ENCODE assay signal across 8 mouse cellular contexts in the genomic region with DNA sequence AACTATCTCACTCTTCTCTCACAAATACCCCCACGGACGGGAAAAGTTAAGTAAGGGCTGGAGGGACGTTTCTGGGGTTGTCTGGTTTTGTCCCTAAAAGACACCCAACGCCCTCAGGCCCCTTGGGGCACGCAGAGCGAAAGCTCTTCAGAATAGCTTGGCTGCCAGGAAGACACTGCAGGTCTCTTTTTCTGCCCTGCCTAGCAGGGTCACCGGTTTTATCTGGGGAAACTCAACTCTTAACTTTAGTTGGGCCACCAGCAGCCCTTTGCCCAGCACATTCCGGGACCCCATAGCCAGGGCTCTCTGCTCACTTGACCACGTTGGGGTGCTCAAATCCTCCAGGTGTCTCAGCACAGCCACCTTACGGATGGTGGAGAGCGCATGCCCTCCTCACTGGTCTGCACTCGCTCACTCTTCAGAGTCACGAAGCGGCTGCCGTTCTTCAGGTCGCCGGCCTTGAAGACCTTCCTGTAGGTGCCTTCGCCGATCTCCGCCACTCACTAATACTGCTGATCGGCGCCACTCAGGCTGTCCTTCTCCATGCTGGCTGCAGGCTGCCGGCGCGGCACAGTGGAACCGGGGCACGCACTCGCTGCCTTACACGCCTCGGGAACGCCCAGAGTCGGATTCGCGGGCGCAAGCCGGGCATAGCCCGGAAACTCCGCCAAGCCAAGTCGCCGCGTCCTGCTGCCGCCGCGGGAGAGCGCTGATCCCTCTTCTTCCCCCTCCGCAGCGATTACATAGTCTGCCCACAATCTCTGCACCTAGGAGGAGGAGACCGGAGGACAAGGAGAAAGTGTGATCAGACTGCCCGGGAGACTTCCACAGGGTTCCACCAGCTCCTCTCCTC.
DNase-seq lines count a peak whose midpoint lies in the region; ATAC-seq and TF ChIP-seq lines count a peak whose summit lies in the region.

No protein-coding gene starts in this region.

- WGBS in heart, adult 2 months, result 9% methylated on average over 49 of the region's 49 CpGs
- WGBS in embryonic facial prominence, embryonic 14.5 days, result 11% methylated on average over 35 of the region's 49 CpGs
- 7% methylated on average over 43 of the region's 49 CpGs for WGBS in hindbrain, embryonic 14.5 days
- 6% methylated on average over 48 of the region's 49 CpGs for WGBS in limb, embryonic 15.5 days
- 9% methylated on average over 47 of the region's 49 CpGs for WGBS in midbrain, postnatal 0 days

- peak; percentile 23 to 36 for DNase-seq in heart, adult 2 months
- DNase-seq in heart, postnatal 25 days (ENCODE audit: low spot score), result no peak
- DNase-seq in adrenal gland, postnatal 10 days, result peak; percentile 52
- peak; percentile 37 for DNase-seq in embryonic facial prominence, embryonic 14.5 days (ENCODE audit: low spot score)
- DNase-seq in hindbrain, embryonic 14.5 days (ENCODE audit: low spot score), result no peak
- peak; percentile 2 for DNase-seq in midbrain, postnatal 0 days (ENCODE audit: low spot score)
- peak; percentile 58 for DNase-seq in thymus, postnatal 4 days

- peak overlapping the region; percentile 26 for H3K9ac ChIP-seq in heart, adult 2 months (ENCODE audit: low read depth, low read length)
- H3K9ac ChIP-seq in embryonic facial prominence, embryonic 14.5 days (ENCODE audit: low read depth, low read length), result peak overlapping the region; percentile 55
- peak overlapping the region; percentile 57 for H3K9ac ChIP-seq in hindbrain, embryonic 14.5 days
- peak overlapping the region; percentile 44 for H3K9ac ChIP-seq in limb, embryonic 15.5 days
- H3K9ac ChIP-seq in midbrain, postnatal 0 days (replicated peaks; ENCODE audit: low read length, poor library complexity, severe bottlenecking), result peak overlapping the region; percentile 44

- H3K36me3 ChIP-seq in heart, adult 2 months (ENCODE audit: control insufficient read depth, insufficient read depth, low read length), result no peaks in the 10 kb centered on the region
- H3K36me3 ChIP-seq in embryonic facial prominence, embryonic 14.5 days (ENCODE audit: control insufficient read depth, insufficient read depth, low read length), result no peaks in the 10 kb centered on the region
- H3K36me3 ChIP-seq in hindbrain, embryonic 14.5 days (replicated peaks; ENCODE audit: control insufficient read depth, insufficient read depth), result no peaks in the 10 kb centered on the region
- no peaks in the 10 kb centered on the region for H3K36me3 ChIP-seq in limb, embryonic 15.5 days
- no peaks in the 10 kb centered on the region for H3K36me3 ChIP-seq in midbrain, postnatal 0 days (ENCODE audit: insufficient read depth, low read length)

- no peak overlapping the region for H3K27ac ChIP-seq in heart, adult 2 months
- no peak overlapping the region for H3K27ac ChIP-seq in embryonic facial prominence, embryonic 14.5 days (replicated peaks; ENCODE audit: low read depth, low read length)
- no peak overlapping the region for H3K27ac ChIP-seq in hindbrain, embryonic 14.5 days
- H3K27ac ChIP-seq in limb, embryonic 15.5 days, result no peak overlapping the region
- H3K27ac ChIP-seq in midbrain, postnatal 0 days (ENCODE audit: low read depth, low read length), result no peak overlapping the region

- H3K79me2 ChIP-seq in heart, adult 2 months (replicated peaks; ENCODE audit: control insufficient read depth, insufficient read depth, low read length), result no peaks in the 10 kb centered on the region

- no peaks in the 10 kb centered on the region for H3K4me1 ChIP-seq in heart, adult 2 months (ENCODE audit: control insufficient read depth, insufficient read depth, low read length)
- H3K4me1 ChIP-seq in embryonic facial prominence, embryonic 14.5 days (ENCODE audit: control insufficient read depth, insufficient read depth, low read length), result peaks cover 4% of the 10 kb centered on the region; the same call in 1 of the 2 replicates
- peaks cover 19% of the 10 kb centered on the region for H3K4me1 ChIP-seq in hindbrain, embryonic 14.5 days (replicated peaks; ENCODE audit: control insufficient read depth, insufficient read depth, low read length)
- H3K4me1 ChIP-seq in limb, embryonic 15.5 days, result peaks cover 24% of the 10 kb centered on the region
- no peaks in the 10 kb centered on the region for H3K4me1 ChIP-seq in midbrain, postnatal 0 days (ENCODE audit: insufficient read depth, low read length)

- peak; percentile 60 for ATAC-seq in embryonic facial prominence, embryonic 14.5 days (ENCODE audit: low read depth)
- peak; percentile 77 for ATAC-seq in hindbrain, embryonic 14.5 days (ENCODE audit: low FRiP score)
- ATAC-seq in limb, embryonic 15.5 days (ENCODE audit: insufficient number of reproducible peaks, low FRiP score, low TSS enrichment, low read depth), result 0 out of 2 replicates have a peak, but pooled peaks have one; percentile 40
- peak; percentile 68 for ATAC-seq in midbrain, postnatal 0 days (ENCODE audit: low FRiP score)

- H3K9me3 ChIP-seq in embryonic facial prominence, embryonic 14.5 days (ENCODE audit: control insufficient read depth, low read length), result no peaks in the 10 kb centered on the region
- no peaks in the 10 kb centered on the region for H3K9me3 ChIP-seq in hindbrain, embryonic 14.5 days (ENCODE audit: control insufficient read depth, low read length)
- H3K9me3 ChIP-seq in limb, embryonic 15.5 days, result no peaks in the 10 kb centered on the region
- H3K9me3 ChIP-seq in midbrain, postnatal 0 days (ENCODE audit: low read length), result no peaks in the 10 kb centered on the region

- peak overlapping the region; percentile 99 for H3K4me2 ChIP-seq in embryonic facial prominence, embryonic 14.5 days (ENCODE audit: low read depth, low read length)
- H3K4me2 ChIP-seq in hindbrain, embryonic 14.5 days (replicated peaks), result peak overlapping the region; percentile 92
- H3K4me2 ChIP-seq in limb, embryonic 15.5 days, result peak overlapping the region; percentile 99
- H3K4me2 ChIP-seq in midbrain, postnatal 0 days (ENCODE audit: low read depth, low read length, poor library complexity, severe bottlenecking), result peak overlapping the region; percentile 99

- H3K4me3 ChIP-seq in heart, adult 2 months, result peak overlapping the region; percentile 45
- H3K4me3 ChIP-seq in embryonic facial prominence, embryonic 14.5 days (ENCODE audit: low read depth, low read length), result peak overlapping the region; percentile 62
- H3K4me3 ChIP-seq in hindbrain, embryonic 14.5 days (replicated peaks; ENCODE audit: low read length), result peak overlapping the region; percentile 47
- peak overlapping the region; percentile 58 for H3K4me3 ChIP-seq in limb, embryonic 15.5 days
- peak overlapping the region; percentile 53 for H3K4me3 ChIP-seq in midbrain, postnatal 0 days (ENCODE audit: low read depth, low read length)

- TF ChIP-seq EP300 in heart, adult 2 months (IDR thresholded peaks at IDR 0.05; ENCODE audit: insufficient read depth, low read depth, low read length), result no peak

- TF ChIP-seq POLR2A in heart, adult 2 months (IDR thresholded peaks at IDR 0.05; ENCODE audit: insufficient read depth, low read depth, low read length), result no peak

- TF ChIP-seq CTCF in heart, adult 2 months (IDR thresholded peaks at IDR 0.05), result no peak
- TF ChIP-seq CTCF in midbrain, postnatal 0 days (IDR thresholded peaks at IDR 0.05), result no peak

- peaks cover 7% of the 10 kb centered on the region for H3K27me3 ChIP-seq in heart, adult 2 months (ENCODE audit: control insufficient read depth, insufficient read depth, low read length)
- H3K27me3 ChIP-seq in embryonic facial prominence, embryonic 14.5 days (replicated peaks; ENCODE audit: control insufficient read depth, insufficient read depth, low read length), result peaks cover 37% of the 10 kb centered on the region
- H3K27me3 ChIP-seq in hindbrain, embryonic 14.5 days (ENCODE audit: control insufficient read depth, insufficient read depth, low read length), result peaks cover 38% of the 10 kb centered on the region
- H3K27me3 ChIP-seq in limb, embryonic 15.5 days, result peaks cover 37% of the 10 kb centered on the region
- H3K27me3 ChIP-seq in midbrain, postnatal 0 days (ENCODE audit: insufficient read depth, low read length), result peaks cover 19% of the 10 kb centered on the region

- intact Hi-C loops in heart, adult 2 months (cut with DNase I), result no loop called here
- intact Hi-C loops in heart, postnatal 25 days (cut with DNase I), result no loop called here

Comparison
In these comparisons a context has a peak if more than half of its experiments do, and no peak if none do; other contexts are left out.
1. DNase-seq: peak in heart, adult 2 months (2 of 2), adrenal gland, postnatal 10 days (single experiment), embryonic facial prominence, embryonic 14.5 days (single experiment), midbrain, postnatal 0 days (single experiment) and thymus, postnatal 4 days (single experiment); none in heart, postnatal 25 days (single experiment) and hindbrain, embryonic 14.5 days (single experiment).
2. Peak in every context shown above with its lines, with median percentiles within 50 percentile points of each other: H3K4me3 ChIP-seq, H3K9ac ChIP-seq, ATAC-seq and H3K4me2 ChIP-seq.